Mouse (Mus musculus) ES-Bruce4 (cell line): ENCODE results near the gene Hyal2. TPM values are rescaled to one million over a fixed set of nuclear protein-coding genes. Genes with fewer than 3 reads are reported as not detected.

Source experiments
- H3K27ac ChIP-seq: 2 replicates; pipeline ENCODE4 v1.5.1; 2012; ENCODE audit warnings: low read length, inconsistent platforms; ENCODE audit not compliant: insufficient read depth
- H3K27me3 ChIP-seq: 2 replicates; pipeline ENCODE4 v1.6.1; 2012; ENCODE audit warnings: mild to moderate bottlenecking, low read length, inconsistent platforms; ENCODE audit not compliant: control insufficient read depth, poor library complexity, insufficient read depth, severe bottlenecking
- H3K36me3 ChIP-seq: 2 replicates; pipeline ENCODE4 v1.6.1; 2012; ENCODE audit warnings: inconsistent platforms, mild to moderate bottlenecking, low read length, moderate library complexity; ENCODE audit not compliant: control insufficient read depth, poor library complexity, insufficient read depth, severe bottlenecking
- H3K4me1 ChIP-seq: one replicate; pipeline ENCODE4 v1.8.1; 2011; ENCODE audit warnings: low read length; ENCODE audit not compliant: control insufficient read depth, insufficient read depth
- H3K4me3 ChIP-seq: 2 replicates; pipeline ENCODE4 v1.5.1; 2011; ENCODE audit warnings: low read depth, mild to moderate bottlenecking, low read length
- H3K9ac ChIP-seq: 2 replicates; pipeline ENCODE4 v1.6.1; 2012; ENCODE audit warnings: low read depth, mild to moderate bottlenecking, inconsistent platforms; ENCODE audit not compliant: poor library complexity, severe bottlenecking
- H3K9me3 ChIP-seq: replicated peaks from 2 replicates; pipeline ENCODE4 v1.6.1; 2012; ENCODE audit warnings: mild to moderate bottlenecking, low read length, inconsistent platforms; ENCODE audit not compliant: control insufficient read depth, poor library complexity, insufficient read depth, severe bottlenecking
- CTCF ChIP-seq: IDR thresholded peaks from one replicate; pipeline ENCODE4 v1.8.1; 2011; ENCODE audit warnings: low read depth, low read length
- EP300 ChIP-seq: IDR thresholded peaks from 2 replicates; pipeline ENCODE4 v1.6.1; 2011; ENCODE audit warnings: low read depth, low read length; ENCODE audit not compliant: insufficient read depth
- POLR2A ChIP-seq: IDR thresholded peaks from one replicate; pipeline ENCODE4 v1.8.1; 2011; ENCODE audit warnings: low read length; ENCODE audit not compliant: insufficient read depth
- polyA plus RNA-seq: library from polyadenylated mRNA; stranded (reverse); fragments of >200 nt; gene quantifications from 2 replicates; pipeline ENCODE4 v1.2.4, GENCODE M21; 2011; ENCODE audit warnings: low read depth; ENCODE audit not compliant: missing spikeins, insufficient read depth, insufficient read length

Gene Hyal2
- polyA plus RNA-seq, 1 experiment = 38.7 TPM

DNA sequence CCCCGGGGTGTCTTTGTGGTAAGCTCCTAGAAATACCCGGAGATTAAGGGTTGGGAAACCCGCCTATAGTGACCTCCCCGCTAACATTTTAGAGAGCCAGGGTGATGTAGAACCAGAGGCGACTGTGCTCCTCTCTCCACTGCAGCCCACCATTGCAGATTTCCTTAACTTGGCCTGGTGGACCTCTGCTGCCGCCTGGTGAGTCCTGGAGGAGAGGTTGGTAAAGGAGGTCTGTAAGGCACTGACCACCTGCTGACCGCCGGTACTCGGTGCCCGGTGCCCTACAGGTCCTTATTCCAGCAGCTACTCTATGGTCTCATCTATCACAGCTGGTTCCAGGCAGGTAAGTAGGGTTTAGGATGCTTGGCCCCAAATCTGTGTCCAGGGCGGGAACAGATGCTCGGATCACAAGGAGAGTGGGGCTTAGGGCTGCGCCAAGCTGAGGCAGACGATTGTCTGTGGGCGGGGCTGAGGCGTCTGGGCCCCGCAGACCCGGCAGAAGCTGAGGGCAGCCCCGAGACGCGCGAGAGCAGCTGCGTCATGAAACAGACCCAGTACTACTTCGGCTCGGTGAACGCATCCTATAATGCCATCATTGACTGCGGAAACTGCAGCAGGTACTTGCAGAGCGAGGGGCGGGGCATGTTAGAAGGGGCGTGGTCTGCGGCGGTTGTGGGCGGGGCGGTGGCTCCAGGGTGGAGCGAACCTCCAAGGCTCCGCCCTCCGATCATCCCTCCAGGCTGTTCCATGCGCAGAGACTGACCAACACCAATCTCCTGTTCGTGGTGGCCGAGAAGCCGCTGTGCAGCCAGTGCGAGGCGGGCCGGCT, 41.3 kb upstream of the Hyal2 start:
- H3K27me3 ChIP-seq = no peaks in the 10 kb centered on the region
- peak overlapping the region; percentile 83 for H3K4me3 ChIP-seq
- H3K27ac ChIP-seq = no peak overlapping the region
- TF ChIP-seq EP300 = no peak
- peak; percentile 50 for TF ChIP-seq POLR2A
- peak; percentile 16 for TF ChIP-seq CTCF
- peaks cover 6% of the 10 kb centered on the region for H3K4me1 ChIP-seq
- peak overlapping the region; percentile 33 for H3K9ac ChIP-seq
- no peaks in the 10 kb centered on the region for H3K9me3 ChIP-seq
- no peaks in the 10 kb centered on the region for H3K36me3 ChIP-seq

- Histone ChIP-seq H3K4me1 (no peaks in the 10 kb centered on the region), H3K4me3 (peak within 1 kb of the TSS; percentile 85), H3K36me3 (peaks cover 9% of the 10 kb centered on the region), H3K9ac (peak within 1 kb of the TSS; percentile 55), H3K27me3 (no peaks in the 10 kb centered on the region), H3K9me3 (no peaks in the 10 kb centered on the region), H3K27ac (no peak within 1 kb of the TSS; the same call in 1 of the 2 replicates)
- TF ChIP-seq POLR2A (no peak), CTCF (no peak), EP300 (no peak)
Measured at GRCm38 (mm10) chr9:107533791-107534407, 33.8 kb upstream of the Hyal2 start, which contains the start of gene Tmem115. TSS of gene Tmem115 (plus strand) at chr9:107533945.

DNA sequence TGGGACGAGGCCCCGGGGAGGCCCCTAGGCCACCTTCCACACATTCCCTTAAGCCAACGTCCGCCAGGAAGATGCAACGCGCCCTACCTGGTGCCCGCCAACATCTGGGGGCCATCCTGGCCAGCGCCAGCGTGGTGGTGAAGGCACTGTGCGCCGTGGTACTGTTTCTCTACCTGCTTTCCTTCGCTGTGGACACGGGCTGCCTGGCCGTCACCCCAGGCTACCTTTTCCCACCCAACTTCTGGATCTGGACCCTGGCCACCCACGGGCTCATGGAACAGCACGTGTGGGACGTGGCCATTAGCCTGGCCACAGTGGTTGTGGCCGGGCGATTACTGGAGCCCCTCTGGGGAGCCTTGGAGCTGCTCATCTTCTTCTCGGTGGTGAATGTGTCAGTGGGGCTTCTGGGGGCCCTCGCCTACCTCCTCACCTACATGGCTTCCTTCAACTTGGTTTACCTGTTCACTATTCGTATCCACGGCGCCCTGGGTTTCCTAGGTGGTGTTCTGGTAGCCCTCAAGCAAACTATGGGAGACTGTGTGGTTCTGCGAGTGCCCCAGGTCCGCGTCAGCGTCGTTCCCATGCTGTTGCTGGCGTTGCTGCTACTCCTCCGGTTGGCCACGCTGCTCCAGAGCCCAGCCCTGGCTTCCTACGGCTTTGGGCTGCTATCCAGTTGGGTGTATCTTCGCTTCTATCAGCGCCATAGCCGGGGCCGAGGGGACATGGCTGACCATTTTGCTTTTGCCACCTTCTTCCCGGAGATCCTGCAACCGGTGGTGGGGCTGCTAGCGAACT, 33.1 kb upstream of the Hyal2 start:
- Histone ChIP-seq H3K9me3 (no peaks in the 10 kb centered on the region), H3K27ac (no peak overlapping the region), H3K4me1 (no peaks in the 10 kb centered on the region), H3K36me3 (peaks cover 10% of the 10 kb centered on the region), H3K27me3 (no peaks in the 10 kb centered on the region), H3K4me3 (peak overlapping the region; percentile 85), H3K9ac (peak overlapping the region; percentile 55)
- TF ChIP-seq POLR2A (no peak), EP300 (no peak), CTCF (no peak)

DNA sequence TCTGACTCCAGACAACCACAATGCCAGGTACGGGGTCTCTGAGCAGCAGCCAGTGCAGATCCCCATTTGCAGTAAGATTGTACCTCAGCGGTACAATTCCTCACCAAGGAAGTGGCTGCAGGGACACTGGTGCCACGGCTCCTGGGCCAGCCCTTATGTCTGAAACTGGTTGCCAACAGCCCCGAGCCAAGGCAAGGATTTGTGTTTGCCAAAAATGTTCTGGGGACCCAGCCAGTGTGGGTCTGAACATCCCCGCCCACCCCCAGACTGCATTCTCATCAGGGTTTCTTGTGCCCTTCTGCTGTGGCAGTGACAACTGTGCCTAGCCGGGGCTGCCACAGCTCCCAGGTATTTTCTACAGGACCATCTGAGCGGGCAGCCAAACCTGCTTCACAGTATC, 29.5 kb upstream of the Hyal2 start:
- H3K27me3 ChIP-seq = no peaks in the 10 kb centered on the region
- TF ChIP-seq POLR2A = no peak
- no peak for TF ChIP-seq EP300
- H3K36me3 ChIP-seq = peaks cover 10% of the 10 kb centered on the region
- no peak overlapping the region for H3K27ac ChIP-seq
- no peak overlapping the region for H3K4me3 ChIP-seq
- H3K9me3 ChIP-seq = no peaks in the 10 kb centered on the region
- no peaks in the 10 kb centered on the region for H3K4me1 ChIP-seq
- H3K9ac ChIP-seq = no peak overlapping the region

- no peak overlapping the region for H3K9ac ChIP-seq
- TF ChIP-seq CTCF (no peak), POLR2A (no peak), EP300 (no peak)
- H3K36me3 ChIP-seq = peaks cover 10% of the 10 kb centered on the region
- H3K27me3 ChIP-seq = no peaks in the 10 kb centered on the region
- H3K4me3 ChIP-seq = no peak overlapping the region
- H3K9me3 ChIP-seq = no peaks in the 10 kb centered on the region
- H3K4me1 ChIP-seq = no peaks in the 10 kb centered on the region
- H3K27ac ChIP-seq = no peak overlapping the region
Measured at GRCm38 (mm10) chr9:107538711-107539110, 29.0 kb upstream of the Hyal2 start.
